Mouse (Mus musculus): ENCODE measurements around the gene Srl.

GRCm38 (mm10) chr16:4552829-4553550, 11.4 kb upstream of the Srl start:
- TF ChIP-seq CTCF (IDR thresholded peaks at IDR 0.05; ENCODE audit: low read depth) (no peak), EP300 (optimal IDR thresholded peaks at IDR 0.05) (no peak)

Measured in stomach, postnatal 0 days (tissue).